Mouse (Mus musculus) lung, postnatal 0 days (tissue): ENCODE measurements at regions not wholly inside any gene's neighbourhood (a gene's known extent, or its start where the extent isn't known, plus 50 kb on each side); places are given as distances from the start of the nearest gene placed in this dataset.

Source experiments
- CTCF ChIP-seq: IDR thresholded peaks from 2 replicates; pipeline ENCODE4 v1.5.1; 2016; ENCODE audit warnings: antibody characterized with exemption, mild to moderate bottlenecking
- EP300 ChIP-seq: IDR thresholded peaks from 2 replicates; pipeline ENCODE4 v1.6.1; 2016; ENCODE audit warnings: antibody characterized with exemption, mild to moderate bottlenecking, control low read depth

DNA sequence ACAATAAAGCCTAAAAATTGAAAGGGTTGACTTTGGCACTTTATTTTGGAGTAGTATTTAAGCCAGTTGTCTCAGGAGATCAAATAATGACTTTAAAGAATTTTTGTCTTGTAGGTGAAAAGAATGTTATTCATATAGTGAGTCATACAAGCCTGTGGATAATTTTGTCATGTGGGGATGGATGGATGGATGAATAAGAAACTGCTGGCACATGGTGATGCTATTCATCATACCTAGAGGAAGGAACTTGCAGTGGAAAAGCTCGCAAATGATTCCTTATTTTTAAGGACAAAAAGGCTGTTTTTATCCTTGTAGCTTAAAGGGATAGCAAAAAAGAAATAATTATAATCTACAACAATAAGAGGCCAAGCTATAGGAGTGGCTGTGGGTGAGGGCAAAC is 655.4 kb upstream of the Auts2 start:
- TF ChIP-seq CTCF (no peak), EP300 (no peak)
